Mouse (Mus musculus): ENCODE data around the gene Plcg2. TPM values are rescaled to one million over a fixed set of nuclear protein-coding genes. Genes with fewer than 3 reads are reported as not detected.

Gene Plcg2
- polyA plus RNA-seq, 1 experiment: 2.7 TPM

DNA sequence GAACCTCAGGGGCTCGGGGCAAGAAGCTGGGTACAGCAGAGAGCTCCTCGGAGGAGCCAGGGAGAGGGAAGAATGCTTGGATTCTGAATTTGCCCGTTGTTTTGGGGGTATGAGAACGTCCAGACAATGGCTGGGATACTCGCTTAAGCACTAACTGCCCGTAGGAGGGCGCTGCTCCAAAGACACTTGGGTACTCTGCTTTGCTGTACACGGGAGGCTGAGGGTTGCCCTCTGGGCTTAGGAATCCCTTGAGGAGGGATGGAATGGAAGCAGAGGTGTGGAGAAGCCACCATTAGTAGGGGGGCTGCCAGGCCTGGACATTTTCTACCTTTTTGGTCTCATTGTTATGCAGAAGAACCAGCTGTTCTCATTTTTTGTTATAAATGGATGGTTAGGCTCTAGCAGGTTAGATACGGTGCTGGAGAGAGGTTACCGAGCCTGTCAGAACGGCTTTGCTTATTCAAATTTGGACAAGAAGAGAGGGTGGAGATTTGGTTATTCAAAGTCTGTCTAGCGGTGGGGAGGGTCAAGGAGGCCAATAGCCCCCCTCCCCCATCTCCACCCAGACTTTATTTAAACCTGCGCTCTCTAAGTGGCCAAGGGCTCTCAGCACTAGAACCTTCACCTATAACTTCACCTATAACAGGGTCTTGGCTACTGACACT, 5.4 kb downstream of the Plcg2 start:
- no peak overlapping the region for H3K27ac ChIP-seq (ENCODE audit: insufficient read depth, low read length)
- no peak for TF ChIP-seq POLR2A (IDR thresholded peaks at IDR 0.05; ENCODE audit: extremely low read depth, insufficient read depth, low read length)
- no peak for TF ChIP-seq CTCF (IDR thresholded peaks at IDR 0.05; ENCODE audit: extremely low read depth, insufficient read depth, low read length)
- no peak overlapping the region for H3K4me3 ChIP-seq (ENCODE audit: insufficient read depth, low read length)
- H3K4me1 ChIP-seq (ENCODE audit: control insufficient read depth, insufficient read depth, low read length): no peaks in the 10 kb centered on the region

DNA sequence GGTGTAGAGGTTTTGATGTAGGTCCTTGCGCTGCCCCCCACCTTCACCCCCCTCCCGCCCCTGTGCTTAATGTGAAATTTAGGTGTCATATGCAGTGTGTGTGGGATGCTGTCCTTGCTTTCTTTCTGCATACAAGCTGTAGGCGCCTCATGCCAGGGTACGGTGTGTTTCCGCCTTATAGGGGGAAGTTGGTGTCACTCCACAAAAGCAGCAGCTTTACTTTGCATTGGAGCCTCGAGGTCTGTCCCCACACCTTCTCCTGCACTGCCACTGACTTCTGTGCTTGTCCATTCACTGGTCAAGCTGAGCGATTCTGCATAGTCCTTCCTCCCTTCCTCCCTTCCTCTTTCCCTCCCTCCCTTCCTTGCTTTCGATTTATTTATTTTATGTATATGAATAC, 9.6 kb downstream of the Plcg2 start:
- no peaks in the 10 kb centered on the region for H3K4me1 ChIP-seq (ENCODE audit: control insufficient read depth, insufficient read depth, low read length)
- TF ChIP-seq CTCF (IDR thresholded peaks at IDR 0.05; ENCODE audit: extremely low read depth, insufficient read depth, low read length) (no peak), POLR2A (IDR thresholded peaks at IDR 0.05; ENCODE audit: extremely low read depth, insufficient read depth, low read length) (no peak)
- no peak overlapping the region for H3K27ac ChIP-seq (ENCODE audit: insufficient read depth, low read length)
- no peak overlapping the region for H3K4me3 ChIP-seq (ENCODE audit: insufficient read depth, low read length)

DNA sequence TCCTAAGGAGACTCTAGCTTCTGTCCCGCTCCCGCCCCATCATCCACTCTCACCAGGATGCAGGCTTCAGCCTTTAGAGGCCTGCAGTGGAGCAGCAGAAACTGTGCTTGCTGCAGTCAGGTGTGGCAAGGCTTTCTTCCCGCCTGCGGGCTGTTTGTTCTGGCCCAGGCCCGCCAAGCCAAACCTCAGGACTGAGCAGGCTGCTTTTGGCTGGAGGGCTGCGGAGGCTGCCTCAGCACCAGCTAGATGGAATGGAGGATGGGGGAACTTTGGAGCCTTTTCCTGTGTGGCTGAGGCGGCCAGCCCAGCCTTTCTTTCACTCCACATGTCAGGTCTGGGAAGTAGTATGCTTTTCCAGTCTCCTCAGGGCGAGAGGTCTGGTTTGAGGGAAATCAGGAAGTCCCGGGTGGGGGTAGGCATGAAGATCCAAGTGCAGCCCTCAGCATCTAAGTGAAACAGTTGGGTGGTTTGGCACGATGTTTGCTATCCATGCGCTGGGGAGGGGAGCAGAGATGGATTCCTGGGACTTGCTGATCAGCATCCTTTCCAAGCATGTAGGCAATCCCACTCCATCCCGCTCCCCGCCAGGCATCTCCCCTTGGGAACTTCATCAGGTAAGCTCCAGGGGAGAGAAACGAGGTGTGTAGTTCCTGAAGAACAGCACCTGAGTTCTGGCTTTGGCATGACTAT, 18.9 kb downstream of the Plcg2 start:
- H3K4me3 ChIP-seq (ENCODE audit: insufficient read depth, low read length): no peak overlapping the region
- H3K4me1 ChIP-seq (ENCODE audit: control insufficient read depth, insufficient read depth, low read length): no peaks in the 10 kb centered on the region
- no peak for TF ChIP-seq POLR2A (IDR thresholded peaks at IDR 0.05; ENCODE audit: extremely low read depth, insufficient read depth, low read length)
- TF ChIP-seq CTCF (IDR thresholded peaks at IDR 0.05; ENCODE audit: extremely low read depth, insufficient read depth, low read length): no peak
- H3K27ac ChIP-seq (ENCODE audit: insufficient read depth, low read length): no peak overlapping the region

DNA sequence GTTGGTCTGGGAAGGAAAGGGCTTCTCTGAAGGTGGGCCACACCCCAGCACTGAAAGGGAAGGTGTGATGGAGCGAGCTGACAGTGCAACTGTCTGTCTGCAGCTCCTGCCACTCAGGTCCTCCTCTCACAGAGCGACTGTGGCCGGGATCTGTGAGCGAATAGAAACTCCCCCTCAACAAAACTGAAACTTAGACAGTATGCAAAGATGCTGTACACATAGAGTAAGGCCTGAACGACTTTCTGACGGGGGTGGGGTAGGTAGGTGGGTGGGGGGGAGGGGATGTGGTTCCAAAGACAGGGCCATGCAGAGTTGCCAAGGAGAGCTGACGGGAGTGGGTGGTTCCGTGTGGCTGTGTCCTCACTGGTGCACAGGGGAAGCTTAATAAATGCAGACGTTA, 19.8 kb downstream of the Plcg2 start:
- H3K4me1 ChIP-seq (ENCODE audit: control insufficient read depth, insufficient read depth, low read length): no peaks in the 10 kb centered on the region
- no peak for TF ChIP-seq POLR2A (IDR thresholded peaks at IDR 0.05; ENCODE audit: extremely low read depth, insufficient read depth, low read length)
- no peak for TF ChIP-seq CTCF (IDR thresholded peaks at IDR 0.05; ENCODE audit: extremely low read depth, insufficient read depth, low read length)
- H3K4me3 ChIP-seq (ENCODE audit: insufficient read depth, low read length): no peak overlapping the region
- no peak overlapping the region for H3K27ac ChIP-seq (ENCODE audit: insufficient read depth, low read length)

DNA sequence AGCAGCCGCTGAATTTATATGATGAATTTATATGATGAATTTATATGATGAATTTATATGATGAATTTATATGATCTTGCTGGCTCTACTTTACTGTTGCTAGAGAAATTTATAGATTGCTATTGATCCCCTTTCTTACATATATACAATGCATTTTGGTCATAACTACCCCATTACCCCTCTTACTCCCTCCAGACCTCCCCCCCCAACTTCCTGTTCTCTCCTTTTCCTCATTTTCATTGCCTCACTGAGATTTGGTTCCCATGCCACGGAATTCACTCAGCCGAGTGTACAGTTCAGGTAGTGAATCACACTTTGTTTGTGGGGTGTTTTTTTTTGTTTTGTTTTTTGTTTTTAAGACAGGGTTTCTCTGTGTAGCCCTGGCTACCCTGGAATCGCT, 20.8 kb downstream of the Plcg2 start:
- no peak overlapping the region for H3K27ac ChIP-seq (ENCODE audit: insufficient read depth, low read length)
- no peaks in the 10 kb centered on the region for H3K4me1 ChIP-seq (ENCODE audit: control insufficient read depth, insufficient read depth, low read length)
- H3K4me3 ChIP-seq (ENCODE audit: insufficient read depth, low read length): no peak overlapping the region
- TF ChIP-seq POLR2A (IDR thresholded peaks at IDR 0.05; ENCODE audit: extremely low read depth, insufficient read depth, low read length): no peak
- TF ChIP-seq CTCF (IDR thresholded peaks at IDR 0.05; ENCODE audit: extremely low read depth, insufficient read depth, low read length): no peak

DNA sequence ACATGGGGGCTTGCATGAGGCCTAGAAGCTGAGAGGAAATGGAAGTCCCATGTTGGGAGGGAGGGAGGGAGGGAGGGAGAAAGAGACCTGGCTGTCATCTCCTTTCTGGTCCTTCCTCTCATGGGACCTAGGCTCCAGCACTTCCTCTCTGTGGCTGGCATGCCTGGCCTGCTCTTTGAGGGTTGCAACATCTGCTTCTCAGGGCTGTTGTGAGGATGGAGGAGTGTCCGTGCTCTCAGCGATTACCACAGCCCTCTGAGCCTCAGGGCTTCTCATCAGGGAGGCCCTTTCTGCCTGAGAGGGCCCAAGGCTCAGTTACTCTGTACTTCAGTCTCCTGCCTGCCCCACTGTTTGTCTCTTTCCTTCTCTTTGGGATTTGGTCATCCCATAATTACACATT, 28.1 kb downstream of the Plcg2 start:
- Histone ChIP-seq H3K4me3 (ENCODE audit: insufficient read depth, low read length) (no peak overlapping the region), H3K27ac (ENCODE audit: insufficient read depth, low read length) (no peak overlapping the region), H3K4me1 (ENCODE audit: control insufficient read depth, insufficient read depth, low read length) (no peaks in the 10 kb centered on the region)
- no peak for TF ChIP-seq POLR2A (IDR thresholded peaks at IDR 0.05; ENCODE audit: extremely low read depth, insufficient read depth, low read length)

DNA sequence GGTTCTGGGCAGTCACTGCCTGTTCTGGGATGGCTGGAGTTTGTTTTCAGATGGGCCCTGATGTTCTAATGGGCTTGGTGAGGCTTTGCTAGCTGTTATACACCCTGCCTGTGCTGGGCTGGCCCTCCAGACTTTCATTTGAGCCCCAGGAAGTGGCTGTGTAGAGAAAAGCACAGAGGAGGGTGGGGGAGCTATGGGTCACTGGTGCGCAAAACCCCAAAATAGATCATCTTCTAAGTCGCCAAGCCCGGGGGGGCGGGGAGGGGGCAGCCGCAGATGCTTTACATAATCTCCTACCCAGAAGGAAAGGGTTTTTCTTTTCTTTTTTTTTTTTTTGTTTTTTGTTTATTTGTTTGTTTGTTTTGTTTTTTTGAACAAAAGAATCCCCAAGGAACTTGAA, 29.9 kb downstream of the Plcg2 start:
- no peaks in the 10 kb centered on the region for H3K4me1 ChIP-seq (ENCODE audit: control insufficient read depth, insufficient read depth, low read length)
- no peak overlapping the region for H3K27ac ChIP-seq (ENCODE audit: insufficient read depth, low read length)
- H3K4me3 ChIP-seq (ENCODE audit: insufficient read depth, low read length): no peak overlapping the region
- TF ChIP-seq CTCF (IDR thresholded peaks at IDR 0.05; ENCODE audit: extremely low read depth, insufficient read depth, low read length) (no peak), POLR2A (IDR thresholded peaks at IDR 0.05; ENCODE audit: extremely low read depth, insufficient read depth, low read length) (no peak)

DNA sequence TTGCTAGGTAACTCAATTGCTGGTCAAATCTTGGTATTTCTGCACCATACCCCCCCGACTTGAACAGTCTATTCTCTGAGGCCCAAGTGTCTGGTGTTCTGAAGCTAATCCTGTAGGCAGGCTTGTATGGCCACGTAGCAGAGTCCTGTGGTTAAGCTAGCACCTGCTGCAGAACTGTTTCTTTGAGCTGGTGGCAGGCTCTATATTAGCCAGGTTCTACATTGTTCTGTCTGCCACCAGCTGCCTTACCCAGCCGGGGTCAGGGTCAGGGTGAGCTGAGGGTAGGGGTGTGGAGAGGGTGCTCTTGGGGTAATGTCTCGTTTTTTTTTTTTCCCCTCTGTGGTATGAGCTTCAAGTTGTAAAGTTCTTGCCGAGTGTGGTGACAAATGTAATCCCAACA, 31.1 kb downstream of the Plcg2 start:
- Histone ChIP-seq H3K4me3 (ENCODE audit: insufficient read depth, low read length) (no peak overlapping the region), H3K27ac (ENCODE audit: insufficient read depth, low read length) (no peak overlapping the region), H3K4me1 (ENCODE audit: control insufficient read depth, insufficient read depth, low read length) (no peaks in the 10 kb centered on the region)
- TF ChIP-seq CTCF (IDR thresholded peaks at IDR 0.05; ENCODE audit: extremely low read depth, insufficient read depth, low read length) (no peak), POLR2A (IDR thresholded peaks at IDR 0.05; ENCODE audit: extremely low read depth, insufficient read depth, low read length) (no peak)

DNA sequence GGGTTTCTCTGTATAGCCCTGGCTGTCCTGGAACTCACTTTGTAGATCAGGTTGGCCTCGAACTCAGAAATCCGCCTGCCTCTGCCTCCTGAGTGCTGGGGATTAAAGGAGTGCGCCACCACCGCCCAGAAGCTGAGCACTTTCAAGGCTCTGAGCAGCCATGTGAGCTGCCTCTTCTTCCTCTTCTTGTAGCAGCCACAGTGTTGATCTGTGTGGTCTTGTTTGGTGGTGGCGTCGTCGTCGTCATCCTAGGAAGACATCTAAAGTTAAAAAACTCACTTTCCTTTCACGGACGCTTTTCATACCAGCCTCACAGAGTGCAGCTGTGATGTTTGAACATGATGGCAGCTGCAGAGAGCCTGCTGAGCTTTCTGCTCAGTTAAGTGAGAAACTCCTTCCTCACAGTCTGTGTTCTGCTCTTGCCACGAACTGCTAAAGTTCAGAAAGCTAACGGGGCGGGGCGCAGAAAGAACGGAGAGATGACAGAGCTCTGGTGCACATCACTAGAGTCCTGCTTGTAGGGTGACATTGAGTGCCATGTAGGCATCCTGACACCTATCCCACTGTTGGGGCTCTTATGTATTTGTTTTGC, 34.4 kb downstream of the Plcg2 start:
- no peak for TF ChIP-seq CTCF (IDR thresholded peaks at IDR 0.05; ENCODE audit: extremely low read depth, insufficient read depth, low read length)
- TF ChIP-seq POLR2A (IDR thresholded peaks at IDR 0.05; ENCODE audit: extremely low read depth, insufficient read depth, low read length): no peak
- no peaks in the 10 kb centered on the region for H3K4me1 ChIP-seq (ENCODE audit: control insufficient read depth, insufficient read depth, low read length)
- H3K27ac ChIP-seq (ENCODE audit: insufficient read depth, low read length): no peak overlapping the region
- H3K4me3 ChIP-seq (ENCODE audit: insufficient read depth, low read length): no peak overlapping the region

DNA sequence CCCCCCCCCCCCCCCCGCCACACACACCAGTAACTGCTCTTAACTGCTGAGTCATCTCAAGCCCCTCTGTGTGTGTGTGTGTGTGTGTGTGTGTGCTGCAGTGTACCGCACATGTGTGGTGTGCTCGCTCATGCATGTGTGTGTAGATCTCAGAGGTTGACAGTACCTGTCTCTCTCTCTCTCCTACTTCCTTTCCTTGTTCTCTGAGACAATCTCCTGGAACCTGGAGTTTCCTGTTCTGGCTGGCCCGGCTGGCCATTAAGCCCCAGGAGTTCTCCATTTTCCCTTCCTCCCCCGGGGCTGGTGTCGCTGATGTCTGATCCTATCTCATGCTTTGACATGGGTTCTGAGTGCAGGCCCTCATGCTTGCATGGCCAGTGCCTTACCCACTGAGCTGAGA, 38.8 kb downstream of the Plcg2 start:
- no peak for TF ChIP-seq CTCF (IDR thresholded peaks at IDR 0.05; ENCODE audit: extremely low read depth, insufficient read depth, low read length)
- no peak for TF ChIP-seq POLR2A (IDR thresholded peaks at IDR 0.05; ENCODE audit: extremely low read depth, insufficient read depth, low read length)
- H3K27ac ChIP-seq (ENCODE audit: insufficient read depth, low read length): no peak overlapping the region
- H3K4me3 ChIP-seq (ENCODE audit: insufficient read depth, low read length): no peak overlapping the region
- no peaks in the 10 kb centered on the region for H3K4me1 ChIP-seq (ENCODE audit: control insufficient read depth, insufficient read depth, low read length)

Measured in cortical plate, adult 2 months (tissue).